Comparison of ENCODE assay signal across 25 mouse cellular contexts in genomic region chr8:10882381-10882780, GRCm38 (mm10).
A peak's percentile ranks its signal among the peaks of the same experiment; 100 is the strongest.
DNase-seq lines count a peak whose midpoint lies in the region; ATAC-seq and TF ChIP-seq lines count a peak whose summit lies in the region.
"Had no signal": no experiment of that assay in that cellular context is flagged by ENCODE, and none has a peak within 500 bp of the region (broad histone marks: within the 10 kb centered on the region; RNA-seq: fewer than 3 reads in every experiment).

No protein-coding gene starts in this region.

- H3K36me3 ChIP-seq in hindbrain, postnatal 0 days (ENCODE audit: insufficient read depth, low read length), result no peaks in the 10 kb centered on the region
- no peaks in the 10 kb centered on the region for H3K36me3 ChIP-seq in hindbrain, embryonic 13.5 days
- H3K36me3 ChIP-seq: embryonic facial prominence, embryonic 12.5 days; heart, embryonic 15.5 days; hindbrain, embryonic 12.5 days; liver, embryonic 13.5 days; lung, embryonic 15.5 days had no signal

- TF ChIP-seq CTCF in hindbrain, postnatal 0 days (IDR thresholded peaks at IDR 0.05; ENCODE audit: low read depth), result no peak

- peak; percentile 79 to 83 for DNase-seq in cerebellum, postnatal 10 days
- DNase-seq in cerebellum, adult 9-11 months, result no peak
- peak; percentile 32 for DNase-seq in hindbrain, postnatal 0 days (ENCODE audit: low spot score)
- DNase-seq in right cerebral cortex, postnatal 10 days (ENCODE audit: low spot score in 2 of 2), result peak; percentile 57 to 78
- DNase-seq in right cerebral cortex, adult 18-20 months, result no peak
- peak; percentile 24 for DNase-seq in heart, postnatal 4 days
- DNase-seq: cerebellum, adult 2 months; gastrocnemius, postnatal 36 days; kidney, adult 8-10 months; kidney, postnatal 14 days; layer of hippocampus, postnatal 36 days; left cerebral cortex, postnatal 4 days; liver, embryonic 13.5 days; retina, postnatal 1 day; thymus, postnatal 25 days had no signal

- H3K27me3 ChIP-seq in hindbrain, postnatal 0 days (ENCODE audit: insufficient read depth, low read length), result no peaks in the 10 kb centered on the region
- H3K27me3 ChIP-seq in hindbrain, embryonic 13.5 days, result peaks cover 16% of the 10 kb centered on the region; the same call in 1 of the 2 replicates
- H3K27me3 ChIP-seq: CH12.LX; embryonic facial prominence, embryonic 12.5 days; hindbrain, embryonic 12.5 days had no signal

- H3K27ac ChIP-seq in hindbrain, postnatal 0 days, result no peak overlapping the region
- H3K27ac ChIP-seq in hindbrain, embryonic 13.5 days, result no peak overlapping the region
- H3K27ac ChIP-seq: embryonic facial prominence, embryonic 12.5 days; heart, embryonic 15.5 days; hindbrain, embryonic 12.5 days; layer of hippocampus, adult 2 months; liver, embryonic 13.5 days; lung, embryonic 15.5 days had no signal

- H3K9ac ChIP-seq in hindbrain, postnatal 0 days (replicated peaks; ENCODE audit: low read length), result no peak overlapping the region
- no peak overlapping the region for H3K9ac ChIP-seq in hindbrain, embryonic 13.5 days
- H3K9ac ChIP-seq: embryonic facial prominence, embryonic 12.5 days; heart, embryonic 15.5 days; hindbrain, embryonic 12.5 days; liver, embryonic 13.5 days; lung, embryonic 15.5 days had no signal

- ATAC-seq in hindbrain, postnatal 0 days, result 0 out of 2 replicates have a peak, but pooled peaks have one; percentile 35
- no peak for ATAC-seq in hindbrain, embryonic 13.5 days (ENCODE audit: low FRiP score)
- no peak for ATAC-seq in megakaryocyte, adult 5-6 weeks (ENCODE audit: poor library complexity, severe bottlenecking)
- ATAC-seq: forebrain, embryonic 14.5 days had no signal

- no peaks in the 10 kb centered on the region for H3K4me1 ChIP-seq in hindbrain, postnatal 0 days (ENCODE audit: insufficient read depth, low read length)
- H3K4me1 ChIP-seq in hindbrain, embryonic 13.5 days (replicated peaks), result peaks cover 10% of the 10 kb centered on the region; the same call in 1 of the 2 replicates
- H3K4me1 ChIP-seq: embryonic facial prominence, embryonic 12.5 days; lung, embryonic 15.5 days had no signal

- WGBS in hindbrain, postnatal 0 days, result 65% methylated on average over 5 of the region's 5 CpGs
- WGBS in hindbrain, embryonic 13.5 days, result 65% methylated on average over 5 of the region's 5 CpGs

- H3K4me3 ChIP-seq in hindbrain, postnatal 0 days (ENCODE audit: low read length), result no peak overlapping the region
- H3K4me3 ChIP-seq in hindbrain, embryonic 13.5 days, result no peak overlapping the region
- H3K4me3 ChIP-seq: embryonic facial prominence, embryonic 12.5 days; erythroblast, embryonic 14.5 days; heart, embryonic 15.5 days; hindbrain, embryonic 12.5 days; layer of hippocampus, adult 2 months; liver, embryonic 13.5 days; lung, embryonic 15.5 days had no signal

- no peak overlapping the region for H3K4me2 ChIP-seq in hindbrain, postnatal 0 days (ENCODE audit: low read depth, low read length)
- H3K4me2 ChIP-seq in hindbrain, embryonic 13.5 days, result no peak overlapping the region
- H3K4me2 ChIP-seq: embryonic facial prominence, embryonic 12.5 days; heart, embryonic 15.5 days; hindbrain, embryonic 12.5 days; liver, embryonic 13.5 days; lung, embryonic 15.5 days had no signal

- H3K9me3 ChIP-seq in hindbrain, postnatal 0 days (ENCODE audit: low read length), result no peaks in the 10 kb centered on the region
- H3K9me3 ChIP-seq in hindbrain, embryonic 13.5 days, result no peaks in the 10 kb centered on the region
- H3K9me3 ChIP-seq: embryonic facial prominence, embryonic 12.5 days; heart, embryonic 15.5 days; hindbrain, embryonic 12.5 days; liver, embryonic 13.5 days; lung, embryonic 15.5 days had no signal

Comparison
In these comparisons a context has a peak if more than half of its experiments do, and no peak if none do; other contexts are left out.
1. DNase-seq: peak in cerebellum, postnatal 10 days (2 of 2), hindbrain, postnatal 0 days (single experiment), right cerebral cortex, postnatal 10 days (2 of 2) and heart, postnatal 4 days (single experiment); none in cerebellum, adult 9-11 months (single experiment) and right cerebral cortex, adult 18-20 months (single experiment).